Mouse (Mus musculus): ENCODE results near the gene Pcolce2.

GRCm38 (mm10) chr9:95695023-95695422 is 57.6 kb downstream of the Pcolce2 start:
- TF ChIP-seq GATA1 (IDR thresholded peaks at IDR 0.05; ENCODE audit: low read length) (no peak), TAL1 (IDR thresholded peaks at IDR 0.05; ENCODE audit: low read length) (no peak)

Measured in erythroblast, embryonic 14.5 days (primary cell).